Mouse (Mus musculus) neural tube, embryonic 15.5 days (tissue): ENCODE measurements around the gene Fkbp10. TPM values are rescaled to one million over a fixed set of nuclear protein-coding genes. Genes with fewer than 3 reads are reported as not detected.

Experiments
- ATAC-seq: fragments of 200-750 bp; cut with Nextera tagmentation; 2 replicates; pipeline ENCODE4 v1.8.0; 2017; ENCODE audit warnings: mild to moderate bottlenecking, moderate TSS enrichment, moderate library complexity; ENCODE audit not compliant: low FRiP score
- H3K27ac ChIP-seq: fragments of 300-500 bp; sonication (generic); replicated peaks from 2 replicates; pipeline ENCODE4 v1.5.1; 2015; ENCODE audit warnings: mild to moderate bottlenecking, inconsistent platforms
- H3K27me3 ChIP-seq: fragments of 300-500 bp; sonication (generic); replicated peaks from 2 replicates; pipeline ENCODE4 v1.6.1; 2015; ENCODE audit warnings: inconsistent platforms
- H3K36me3 ChIP-seq: fragments of 300-500 bp; sonication (generic); 2 replicates; pipeline ENCODE4 v1.6.1; 2015; ENCODE audit warnings: inconsistent platforms
- H3K4me1 ChIP-seq: fragments of 300-500 bp; sonication (generic); 2 replicates; pipeline ENCODE4 v1.6.1; 2015; ENCODE audit warnings: inconsistent platforms
- H3K4me2 ChIP-seq: fragments of 300-500 bp; sonication (generic); 2 replicates; pipeline ENCODE4 v1.6.1; 2015; ENCODE audit warnings: inconsistent platforms, mild to moderate bottlenecking, moderate library complexity
- H3K4me3 ChIP-seq: fragments of 300-500 bp; sonication (generic); replicated peaks from 2 replicates; pipeline ENCODE4 v1.5.1; 2015; ENCODE audit warnings: mild to moderate bottlenecking, inconsistent platforms
- H3K9ac ChIP-seq: fragments of 300-500 bp; sonication (generic); replicated peaks from 2 replicates; pipeline ENCODE4 v1.6.1; 2015; ENCODE audit warnings: mild to moderate bottlenecking, inconsistent platforms
- H3K9me3 ChIP-seq: fragments of 300-500 bp; sonication (generic); replicated peaks from 2 replicates; pipeline ENCODE4 v1.6.1; 2016; ENCODE audit warnings: inconsistent platforms
- WGBS: fragments of 180-500 bp; shearing (Covaris S2); methylation state at CpG from one replicate; pipeline ENCODE4 v1.1.7; 2015; ENCODE audit warnings: mixed read lengths; 5-methylcytosine and 5-hydroxymethylcytosine counted together
- polyA plus RNA-seq: library from polyadenylated mRNA; unstranded; fragments of >200 nt; fragmentation: Nextera tagmentation; extraction: Ambion mirVana; gene quantifications from 2 replicates; pipeline ENCODE4 v1.2.1, GENCODE M21; 2015

The Fkbp10 gene
- polyA plus RNA-seq, 1 experiment from 2014 or later = 29.8 TPM

GRCm38 (mm10) chr11:100403445-100404134 lies 11.9 kb upstream of the Fkbp10 start:
- no peak overlapping the region for H3K4me3 ChIP-seq
- no peaks in the 10 kb centered on the region for H3K36me3 ChIP-seq
- WGBS = 71% methylated on average over 10 of the region's 10 CpGs
- no peak for ATAC-seq
- H3K9ac ChIP-seq = no peak overlapping the region
- H3K27ac ChIP-seq = no peak overlapping the region
- H3K4me2 ChIP-seq = no peak overlapping the region
- no peaks in the 10 kb centered on the region; the same call in 1 of the 2 replicates for H3K4me1 ChIP-seq
- no peaks in the 10 kb centered on the region for H3K9me3 ChIP-seq
- H3K27me3 ChIP-seq = no peaks in the 10 kb centered on the region

GRCm38 (mm10) chr11:100404456-100405074 lies 10.9 kb upstream of the Fkbp10 start:
- ATAC-seq = no peak
- Histone ChIP-seq H3K36me3 (0 out of 2 replicates have a peak, but pooled peaks cover 7% of the 10 kb centered on the region), H3K4me2 (no peak overlapping the region), H3K4me1 (no peaks in the 10 kb centered on the region; the same call in 1 of the 2 replicates), H3K9ac (no peak overlapping the region), H3K9me3 (no peaks in the 10 kb centered on the region), H3K27me3 (no peaks in the 10 kb centered on the region), H3K27ac (no peak overlapping the region), H3K4me3 (no peak overlapping the region)
- 83% methylated on average over 3 of the region's 3 CpGs for WGBS

DNA sequence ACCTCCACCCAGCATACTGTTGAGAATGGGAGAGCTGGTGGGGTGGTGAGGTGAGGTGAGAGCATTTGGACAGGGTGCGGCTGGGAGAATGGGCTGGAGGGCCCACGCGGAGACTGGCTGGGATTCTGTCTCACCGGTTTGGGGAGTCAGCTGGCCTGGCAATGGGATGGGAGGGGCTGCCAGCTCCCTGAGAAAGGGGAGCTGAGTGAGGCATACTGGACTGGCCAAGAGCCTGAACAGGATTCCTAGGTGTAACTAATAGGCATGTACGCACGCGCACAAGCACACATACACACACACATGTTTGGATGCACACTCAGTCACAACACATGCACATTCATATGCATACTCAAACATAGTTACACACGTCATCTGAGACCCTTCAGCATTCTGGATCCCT lies 9.2 kb upstream of the Fkbp10 start:
- Histone ChIP-seq H3K9me3 (no peaks in the 10 kb centered on the region), H3K36me3 (peaks cover 7% of the 10 kb centered on the region; the same call in 1 of the 2 replicates), H3K27me3 (no peaks in the 10 kb centered on the region), H3K4me1 (peaks cover 4% of the 10 kb centered on the region), H3K27ac (no peak overlapping the region), H3K4me3 (no peak overlapping the region), H3K4me2 (no peak overlapping the region), H3K9ac (no peak overlapping the region)
- no peak; the same call in 1 of the 2 replicates for ATAC-seq
- WGBS = 83% methylated on average over 8 of the region's 8 CpGs

GRCm38 (mm10) chr11:100406995-100407705 lies 8.3 kb upstream of the Fkbp10 start:
- H3K27ac ChIP-seq = no peak overlapping the region
- no peak for ATAC-seq
- peaks cover 10% of the 10 kb centered on the region for H3K4me1 ChIP-seq
- no peaks in the 10 kb centered on the region for H3K9me3 ChIP-seq
- 84% methylated on average over 5 of the region's 5 CpGs for WGBS
- no peak overlapping the region for H3K4me3 ChIP-seq
- peaks cover 7% of the 10 kb centered on the region; the same call in 1 of the 2 replicates for H3K36me3 ChIP-seq
- H3K9ac ChIP-seq = no peak overlapping the region
- H3K4me2 ChIP-seq = no peak overlapping the region
- H3K27me3 ChIP-seq = no peaks in the 10 kb centered on the region

- H3K27ac ChIP-seq = no peak overlapping the region
- ATAC-seq = no peak
- no peaks in the 10 kb centered on the region for H3K9me3 ChIP-seq
- H3K36me3 ChIP-seq = peaks cover 7% of the 10 kb centered on the region; the same call in 1 of the 2 replicates
- no peak overlapping the region for H3K4me2 ChIP-seq
- H3K4me3 ChIP-seq = no peak overlapping the region
- WGBS = 45% methylated on average over 10 of the region's 10 CpGs
- no peak overlapping the region for H3K9ac ChIP-seq
- H3K27me3 ChIP-seq = no peaks in the 10 kb centered on the region
- peaks cover 21% of the 10 kb centered on the region for H3K4me1 ChIP-seq
Measured at GRCm38 (mm10) chr11:100408076-100408834, 7.2 kb upstream of the Fkbp10 start.

- H3K9ac ChIP-seq = no peak overlapping the region
- peaks cover 28% of the 10 kb centered on the region for H3K4me1 ChIP-seq
- no peaks in the 10 kb centered on the region for H3K9me3 ChIP-seq
- H3K27ac ChIP-seq = no peak overlapping the region
- 93% methylated on average over 12 of the region's 12 CpGs for WGBS
- no peak for ATAC-seq
- H3K36me3 ChIP-seq = peaks cover 7% of the 10 kb centered on the region; the same call in 1 of the 2 replicates
- no peak overlapping the region for H3K4me3 ChIP-seq
- H3K4me2 ChIP-seq = no peak overlapping the region
- no peaks in the 10 kb centered on the region for H3K27me3 ChIP-seq
Measured at GRCm38 (mm10) chr11:100408835-100409462, 6.5 kb upstream of the Fkbp10 start.

DNA sequence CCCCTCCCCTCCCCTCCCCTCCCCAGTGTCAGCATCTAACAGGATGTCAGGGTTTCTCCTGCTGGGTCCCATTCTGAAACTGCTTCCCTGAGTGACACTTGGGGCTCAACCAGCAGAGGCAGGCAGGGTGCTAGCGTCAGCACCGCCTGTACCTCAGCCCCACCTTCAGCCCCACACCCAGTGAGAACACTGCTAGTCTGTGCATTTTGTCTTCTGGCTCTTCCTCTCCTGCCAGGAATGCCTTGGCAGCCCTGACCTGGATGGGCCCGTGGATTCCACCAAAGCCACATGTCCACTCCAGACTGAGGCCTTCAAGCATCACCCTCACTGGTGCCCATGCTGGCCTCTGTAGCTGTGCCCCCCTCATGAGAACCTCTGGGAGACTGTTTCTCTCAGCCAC lies 5.8 kb upstream of the Fkbp10 start:
- WGBS = 87% methylated on average over 3 of the region's 3 CpGs
- Histone ChIP-seq H3K9ac (no peak overlapping the region), H3K4me2 (no peak overlapping the region), H3K27ac (no peak overlapping the region), H3K4me1 (peaks cover 31% of the 10 kb centered on the region), H3K9me3 (no peaks in the 10 kb centered on the region), H3K4me3 (no peak overlapping the region), H3K27me3 (0 out of 2 replicates have a peak, but pooled peaks cover under 1% of the 10 kb centered on the region), H3K36me3 (peaks cover 7% of the 10 kb centered on the region; the same call in 1 of the 2 replicates)
- no peak for ATAC-seq

- no peak overlapping the region for H3K4me3 ChIP-seq
- no peak for ATAC-seq
- H3K4me1 ChIP-seq = peaks cover 40% of the 10 kb centered on the region
- peaks cover 7% of the 10 kb centered on the region; the same call in 1 of the 2 replicates for H3K36me3 ChIP-seq
- 80% methylated on average over 11 of the region's 11 CpGs for WGBS
- no peak overlapping the region for H3K9ac ChIP-seq
- no peak overlapping the region for H3K27ac ChIP-seq
- H3K4me2 ChIP-seq = 0 out of 2 replicates have a peak overlapping the region, but pooled peaks have one; percentile 70
- no peaks in the 10 kb centered on the region for H3K9me3 ChIP-seq
- H3K27me3 ChIP-seq = peaks cover 19% of the 10 kb centered on the region
Measured at GRCm38 (mm10) chr11:100411736-100412135, 3.8 kb upstream of the Fkbp10 start.

- H3K27ac ChIP-seq = no peak overlapping the region
- ATAC-seq = no peak
Measured at GRCm38 (mm10) chr11:100413541-100413940, 2.0 kb upstream of the Fkbp10 start.

GRCm38 (mm10) chr11:100414021-100414913 lies 1.2 kb upstream of the Fkbp10 start, which contains the start of gene P3h4:
Gene P3h4 (minus strand): TSS chr11:100414836.
- H3K9me3 ChIP-seq = no peaks in the 10 kb centered on the region
- peaks cover 20% of the 10 kb centered on the region for H3K27me3 ChIP-seq
- H3K27ac ChIP-seq = peak within 1 kb of the TSS; percentile 86
- peak within 1 kb of the TSS; percentile 70 for H3K4me2 ChIP-seq
- peak within 1 kb of the TSS; percentile 76 for H3K9ac ChIP-seq
- H3K36me3 ChIP-seq = peaks cover under 1% of the 10 kb centered on the region; the same call in 1 of the 2 replicates
- ATAC-seq = peak; percentile 92
- peaks cover 40% of the 10 kb centered on the region for H3K4me1 ChIP-seq
- 3% methylated on average over 92 of the region's 93 CpGs for WGBS
- peak within 1 kb of the TSS; percentile 66 for H3K4me3 ChIP-seq

More at GRCm38 (mm10) chr11:100413541-100413940, 2.0 kb upstream of the Fkbp10 start:
- WGBS = 75% methylated on average over 11 of the region's 11 CpGs
- Histone ChIP-seq H3K4me1 (peaks cover 40% of the 10 kb centered on the region), H3K27me3 (peaks cover 20% of the 10 kb centered on the region), H3K36me3 (peaks cover 7% of the 10 kb centered on the region; the same call in 1 of the 2 replicates), H3K4me3 (peak overlapping the region; percentile 66), H3K9me3 (no peaks in the 10 kb centered on the region), H3K4me2 (peak overlapping the region; percentile 70), H3K9ac (peak overlapping the region; percentile 76)
